Mouse (Mus musculus) heart, postnatal 10 days (tissue): ENCODE data around the gene Spata2. TPM values are rescaled to one million over a fixed set of nuclear protein-coding genes. Genes with fewer than 3 reads are reported as not detected.
A peak's percentile ranks its signal among the peaks of the same experiment; 100 is the strongest.

Experiments used
- DNase-seq, 2 experiments: peaks; one replicate each; pipeline ENCODE4 v3.0.0; 2021
- intact Hi-C: fragments of 180-260 bp; cut with DNase I; formaldehyde crosslinking; loops from one replicate; pipeline ENCODE4 v1.15.1; 2025
- total RNA-seq, 2 experiments: library from RNA; stranded (reverse); gene quantifications; 2 replicates each; pipeline ENCODE4 v1.2.3; 2021

The Spata2 gene
- total RNA-seq = 10 to 100 TPM; 24.0 to 24.9 TPM

GRCm38 (mm10) chr2:167492713-167493636 is at the start of gene Spata2:
Gene Spata2, minus strand, starts transcription at chr2:167492887.
- DNase-seq = peak; percentile 96
- intact Hi-C loops = no loop called here

- DNase-seq = no peak
- intact Hi-C loops = no loop called here
These were observed 49.7 kb upstream of the Spata2 start for GRCm38 (mm10) chr2:167542361-167542760.

- DNase-seq = no peak
- intact Hi-C loops = no loop called here
These were observed 49.1 kb upstream of the Spata2 start for GRCm38 (mm10) chr2:167541761-167542160.

- DNase-seq = no peak
- intact Hi-C loops = no loop called here
These were observed 48.6 kb upstream of the Spata2 start for GRCm38 (mm10) chr2:167541324-167541723.

- DNase-seq = no peak
- intact Hi-C loops = no loop called here
These were observed 47.9 kb upstream of the Spata2 start for GRCm38 (mm10) chr2:167540477-167541110.

- intact Hi-C loops = loop anchor here (2.0 kb wide), 1 partner anchor 55 kb away; no protein-coding TSS in a partner anchor
- DNase-seq = no peak
These were observed 47.1 kb upstream of the Spata2 start for GRCm38 (mm10) chr2:167539536-167540476.

- DNase-seq = peak; percentile 38 to 46
- intact Hi-C loops = loop anchor here (2.0 kb wide), 1 partner anchor 56 kb away; no protein-coding TSS in a partner anchor
These were observed 46.1 kb upstream of the Spata2 start for GRCm38 (mm10) chr2:167538671-167539306.

- intact Hi-C loops = loop anchor here (1.0 to 2.0 kb wide), 2 partner anchors 57 to 68 kb away; no protein-coding TSS in a partner anchor
- peak; percentile 94 for DNase-seq
These were observed 45.0 kb upstream of the Spata2 start, which contains the start of gene Snai1 for GRCm38 (mm10) chr2:167537476-167538297. Gene Snai1, plus strand, starts transcription at chr2:167538195.

GRCm38 (mm10) chr2:167536320-167536945 is 43.7 kb upstream of the Spata2 start:
- intact Hi-C loops = no loop called here
- no peak for DNase-seq

- DNase-seq = no peak
- intact Hi-C loops = loop anchor here (2.0 to 5.0 kb wide), 2 partner anchors 147 to 368 kb away; no protein-coding TSS in a partner anchor
These were observed 41.2 kb upstream of the Spata2 start for GRCm38 (mm10) chr2:167533880-167534279.

GRCm38 (mm10) chr2:167532131-167532530 is 39.4 kb upstream of the Spata2 start:
- peak; percentile 59 to 71 for DNase-seq
- intact Hi-C loops = loop anchor here (1.0 to 5.0 kb wide), 3 partner anchors 73 to 370 kb away; no protein-coding TSS in a partner anchor

- no peak for DNase-seq
- intact Hi-C loops = loop anchor here (2.0 to 5.0 kb wide), 2 partner anchors 144 to 372 kb away; no protein-coding TSS in a partner anchor
These were observed 37.8 kb upstream of the Spata2 start for GRCm38 (mm10) chr2:167530536-167530935.

GRCm38 (mm10) chr2:167529935-167530513 is 37.3 kb upstream of the Spata2 start:
- intact Hi-C loops = loop anchor here (2.0 to 5.0 kb wide), 2 partner anchors 145 to 372 kb away; no protein-coding TSS in a partner anchor
- DNase-seq = no peak

GRCm38 (mm10) chr2:167528278-167528677 is 35.6 kb upstream of the Spata2 start:
- intact Hi-C loops = no loop called here
- DNase-seq = no peak

- intact Hi-C loops = no loop called here
- DNase-seq = no peak
These were observed 27.0 kb upstream of the Spata2 start for GRCm38 (mm10) chr2:167519606-167520252.

- intact Hi-C loops = no loop called here
- DNase-seq = no peak
These were observed 23.0 kb upstream of the Spata2 start for GRCm38 (mm10) chr2:167515688-167516087.

- intact Hi-C loops = no loop called here
- DNase-seq = no peak
These were observed 22.0 kb upstream of the Spata2 start for GRCm38 (mm10) chr2:167514641-167515040.
